ENCODE assay signal across 16 mouse cellular contexts in the genomic region with DNA sequence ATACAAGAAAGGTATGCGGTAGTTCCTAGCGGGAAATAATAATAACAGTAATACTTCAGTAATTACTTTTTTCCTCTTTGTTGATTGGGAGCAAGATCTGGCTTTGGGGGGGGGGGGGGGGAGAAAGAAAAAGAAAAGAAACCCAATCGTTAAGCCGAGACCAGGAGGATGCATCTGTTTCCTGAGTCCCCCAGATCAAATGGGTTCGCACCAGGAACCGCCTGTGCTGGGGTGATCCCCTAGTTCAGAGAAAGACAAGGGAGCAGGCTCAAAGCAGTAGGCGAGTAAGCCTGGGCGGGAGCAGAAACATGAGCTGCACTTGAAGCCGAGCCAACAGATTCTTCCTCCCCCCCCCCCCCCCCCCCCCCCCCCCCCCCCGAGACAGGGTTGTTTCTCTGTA. TPM values are rescaled to one million over a fixed set of nuclear protein-coding genes. Genes with fewer than 3 reads are reported as not detected.
DNase-seq lines count a peak whose midpoint lies in the region; ATAC-seq and TF ChIP-seq lines count a peak whose summit lies in the region.
"Had no signal": no experiment of that assay in that cellular context is flagged by ENCODE, and none has a peak within 500 bp of the region (broad histone marks: within the 10 kb centered on the region; RNA-seq: fewer than 3 reads in every experiment).

No protein-coding gene starts in this region.

- H3K9me3 ChIP-seq in lung, embryonic 14.5 days (ENCODE audit: low read depth, low read length): no peaks in the 10 kb centered on the region
- H3K9me3 ChIP-seq: midbrain, embryonic 15.5 days; neural tube, embryonic 13.5 days had no signal

- H3K27ac ChIP-seq in lung, embryonic 14.5 days (ENCODE audit: low read depth): no peak overlapping the region
- H3K27ac ChIP-seq: hindbrain, embryonic 14.5 days; liver, embryonic 14.5 days; midbrain, embryonic 15.5 days; neural tube, embryonic 13.5 days had no signal

- WGBS in lung, embryonic 14.5 days: 65% methylated on average over 9 of the region's 10 CpGs

- no peak overlapping the region for H3K9ac ChIP-seq in lung, embryonic 14.5 days
- H3K9ac ChIP-seq: hindbrain, embryonic 14.5 days; liver, embryonic 14.5 days; midbrain, embryonic 15.5 days; neural tube, embryonic 13.5 days had no signal

- no peaks in the 10 kb centered on the region for H3K4me1 ChIP-seq in lung, embryonic 14.5 days (ENCODE audit: insufficient read depth)
- H3K4me1 ChIP-seq: midbrain, embryonic 15.5 days; neural tube, embryonic 13.5 days had no signal

- no peaks in the 10 kb centered on the region for H3K36me3 ChIP-seq in lung, embryonic 14.5 days (ENCODE audit: insufficient read depth)
- H3K36me3 ChIP-seq: midbrain, embryonic 15.5 days; neural tube, embryonic 13.5 days had no signal

- peak; percentile 51 for DNase-seq in lung, embryonic 14.5 days
- no peak for DNase-seq in lung, postnatal 14 days
- DNase-seq in NIH3T3 (ENCODE audit: low read depth): peak; percentile 9
- peak; percentile 16 to 21 for DNase-seq in thymus, postnatal 10 days (ENCODE audit: low spot score in 2 of 2)
- no peak for DNase-seq in kidney, adult 11 months
- DNase-seq in cerebellum, postnatal 14 days: no peak
- DNase-seq in layer of hippocampus, adult 18-20 months (ENCODE audit: low spot score in 2 of 2): no peak
- DNase-seq: adrenal gland, postnatal 36 days; gastrocnemius, postnatal 25 days; kidney, adult 8-10 months; left cerebral cortex, postnatal 4 days had no signal

- TF ChIP-seq CTCF in lung, embryonic 14.5 days (IDR thresholded peaks at IDR 0.05; ENCODE audit: low read depth): no peak

- peak; percentile 44; the same call in 1 of the 2 replicates for ATAC-seq in lung, embryonic 14.5 days (ENCODE audit: insufficient read depth)
- ATAC-seq in hematopoietic stem cell, adult 5-6 weeks (replicated peaks in 1 of 2; ENCODE audit: insufficient read depth in 1 of 2, low FRiP score in 2 of 2, low TSS enrichment in 1 of 2, low read depth in 1 of 2, poor library complexity in 2 of 2, severe bottlenecking in 2 of 2): peak; percentile 85 to 94
- ATAC-seq: midbrain, embryonic 15.5 days had no signal

- no peaks in the 10 kb centered on the region for H3K27me3 ChIP-seq in lung, embryonic 14.5 days (ENCODE audit: insufficient read depth, low read length)
- H3K27me3 ChIP-seq: midbrain, embryonic 15.5 days; neural tube, embryonic 13.5 days had no signal

- no peak overlapping the region for H3K4me3 ChIP-seq in lung, embryonic 14.5 days (ENCODE audit: low read depth, low read length)
- H3K4me3 ChIP-seq: midbrain, embryonic 15.5 days; neural tube, embryonic 13.5 days had no signal

- no peak overlapping the region for H3K4me2 ChIP-seq in lung, embryonic 14.5 days
- H3K4me2 ChIP-seq: hindbrain, embryonic 14.5 days; midbrain, embryonic 15.5 days; neural tube, embryonic 13.5 days had no signal

RNA-seq across cellular contexts. Expression of gene Nup160, which starts 24.9 kb away (rescaled TPM):
- polyA plus RNA-seq in lung, embryonic 14.5 days (2014; fragmentation: Nextera tagmentation; extraction: Ambion mirVana): 59.6 and 63.9 TPM in 2 replicates
- 49.7 and 56.0 TPM in 2 replicates for total RNA-seq in hematopoietic stem cell, adult 5-6 weeks (2017)
- total RNA-seq in layer of hippocampus, adult 18-20 months (2021): 10 to 100 TPM; 11.5 to 17.4 TPM

Comparison
In these comparisons a context has a peak if more than half of its experiments do, and no peak if none do; other contexts are left out.
1. DNase-seq: peak in lung, embryonic 14.5 days (single experiment), NIH3T3 (single experiment) and thymus, postnatal 10 days (2 of 2); none in lung, postnatal 14 days (single experiment), kidney, adult 11 months (single experiment), cerebellum, postnatal 14 days (0 of 2) and layer of hippocampus, adult 18-20 months (0 of 2).